Mouse (Mus musculus) right cerebral cortex, postnatal 4 days (tissue): ENCODE measurements around the gene Dnah10.
A peak's percentile ranks its signal among the peaks of the same experiment; 100 is the strongest.
"Not testable (repeated sequence)": the region's sequence is repeated elsewhere in the genome, so short reads cannot be mapped to it uniquely, and the experiment has no call there.

Source experiments
- DNase-seq: peaks from one replicate; pipeline ENCODE4 v3.0.0-alpha.2; 2022

Gene Dnah10

GRCm38 (mm10) chr5:124724997-124725396 is at the start of gene Dnah10:
Gene Dnah10, plus strand, starts transcription at chr5:124725085.
- DNase-seq = peak; percentile 49

GRCm38 (mm10) chr5:124713741-124714140 is 11.1 kb upstream of the Dnah10 start:
- DNase-seq = no peak

- DNase-seq = no peak
Observed at GRCm38 (mm10) chr5:124715135-124715534, 9.8 kb upstream of the Dnah10 start.

- no peak for DNase-seq
Observed at GRCm38 (mm10) chr5:124717969-124718368, 6.9 kb upstream of the Dnah10 start.

- DNase-seq = no peak
Observed at GRCm38 (mm10) chr5:124718396-124718795, 6.5 kb upstream of the Dnah10 start.

GRCm38 (mm10) chr5:124723125-124723524 is 1.8 kb upstream of the Dnah10 start:
- DNase-seq = no peak

GRCm38 (mm10) chr5:124729662-124730206 is 4.8 kb downstream of the Dnah10 start:
- no peak for DNase-seq

- DNase-seq = no peak
Observed at GRCm38 (mm10) chr5:124733961-124734360, 9.1 kb downstream of the Dnah10 start.

GRCm38 (mm10) chr5:124741898-124742599 is 17.2 kb downstream of the Dnah10 start:
- no peak for DNase-seq

- no peak for DNase-seq
Observed at GRCm38 (mm10) chr5:124743841-124744240, 19.0 kb downstream of the Dnah10 start.

- DNase-seq = no peak
Observed at GRCm38 (mm10) chr5:124746220-124746619, 21.3 kb downstream of the Dnah10 start.

GRCm38 (mm10) chr5:124748296-124748695 is 23.4 kb downstream of the Dnah10 start:
- DNase-seq = no peak

- DNase-seq = no peak
Observed at GRCm38 (mm10) chr5:124751656-124752055, 26.8 kb downstream of the Dnah10 start.

- no peak for DNase-seq
Observed at GRCm38 (mm10) chr5:124761011-124761410, 36.1 kb downstream of the Dnah10 start.

GRCm38 (mm10) chr5:124761787-124762186 is 36.9 kb downstream of the Dnah10 start:
- no peak for DNase-seq

GRCm38 (mm10) chr5:124774552-124774951 is 49.7 kb downstream of the Dnah10 start:
- DNase-seq = no peak

- not testable (repeated sequence) for DNase-seq
Observed at GRCm38 (mm10) chr5:124776289-124776688, 51.4 kb downstream of the Dnah10 start.

GRCm38 (mm10) chr5:124777178-124777709 is 52.4 kb downstream of the Dnah10 start:
- peak; percentile 58 for DNase-seq

- DNase-seq = no peak
Observed at GRCm38 (mm10) chr5:124779926-124780325, 55.0 kb downstream of the Dnah10 start.

- DNase-seq = no peak
Observed at GRCm38 (mm10) chr5:124781696-124782095, 56.8 kb downstream of the Dnah10 start.

GRCm38 (mm10) chr5:124785650-124786049 is 60.8 kb downstream of the Dnah10 start:
- no peak for DNase-seq

- no peak for DNase-seq
Observed at GRCm38 (mm10) chr5:124792112-124792511, 67.2 kb downstream of the Dnah10 start.

GRCm38 (mm10) chr5:124809708-124810366 is 85.0 kb downstream of the Dnah10 start:
- DNase-seq = no peak

- DNase-seq = no peak
Observed at GRCm38 (mm10) chr5:124812466-124812865, 87.6 kb downstream of the Dnah10 start.
